Mouse (Mus musculus) gastrocnemius, postnatal 4 days (tissue): ENCODE measurements around the gene S100a14. TPM values are rescaled to one million over a fixed set of nuclear protein-coding genes. Genes with fewer than 3 reads are reported as not detected.

Experiments
- DNase-seq, 2 experiments: peaks; one replicate each; pipeline ENCODE4 v3.0.0; 2021 to 2022; ENCODE audit warnings: low spot score in 2 of 2, mixed read lengths in 2 of 2
- total RNA-seq, 2 experiments: library from RNA; stranded (reverse); gene quantifications; 2 replicates each; pipeline ENCODE4 v1.2.3; 2021

S100a14 gene
- total RNA-seq, 2 experiments from 2014 or later = 0.64 to 1.1 TPM

GRCm38 (mm10) chr3:90515789-90516188 is 10.9 kb upstream of the S100a14 start:
- no peak for DNase-seq

GRCm38 (mm10) chr3:90517711-90518110 is 8.9 kb upstream of the S100a14 start:
- DNase-seq = no peak

GRCm38 (mm10) chr3:90525421-90525820 is 1.2 kb upstream of the S100a14 start:
- peak in 1 of 2 experiments; percentile 45 for DNase-seq

GRCm38 (mm10) chr3:90526076-90526475 is 580 bp upstream of the S100a14 start:
- DNase-seq = no peak

- no peak for DNase-seq
Observed at GRCm38 (mm10) chr3:90527291-90527873, 726 bp downstream of the S100a14 start.

GRCm38 (mm10) chr3:90531713-90532112 is 5.1 kb downstream of the S100a14 start:
- DNase-seq = no peak

GRCm38 (mm10) chr3:90535446-90535845 is 8.8 kb downstream of the S100a14 start:
- DNase-seq = no peak

GRCm38 (mm10) chr3:90537141-90537904 is 10.7 kb downstream of the S100a14 start, which contains the start of gene S100a16:
Gene S100a16, plus strand, starts transcription at chr3:90537254.
- peak; percentile 53 to 78 for DNase-seq

GRCm38 (mm10) chr3:90537905-90538296 is 11.2 kb downstream of the S100a14 start:
- DNase-seq = no peak

- no peak for DNase-seq
Observed at GRCm38 (mm10) chr3:90540904-90541303, 14.2 kb downstream of the S100a14 start.

- no peak for DNase-seq
Observed at GRCm38 (mm10) chr3:90549676-90550420, 23.2 kb downstream of the S100a14 start.

GRCm38 (mm10) chr3:90550421-90550790 is 23.8 kb downstream of the S100a14 start:
- DNase-seq = no peak

GRCm38 (mm10) chr3:90552231-90552630 is 25.6 kb downstream of the S100a14 start:
- DNase-seq = no peak

GRCm38 (mm10) chr3:90555954-90556353 is 29.3 kb downstream of the S100a14 start:
- peak in 1 of 2 experiments; percentile 48 for DNase-seq

- no peak for DNase-seq
Observed at GRCm38 (mm10) chr3:90560008-90560628, 33.5 kb downstream of the S100a14 start, which contains the start of gene S100a3. Gene S100a3, plus strand, starts transcription at chr3:90560578.

- no peak for DNase-seq
Observed at GRCm38 (mm10) chr3:90574691-90575090, 48.0 kb downstream of the S100a14 start.

- DNase-seq = no peak
Observed at GRCm38 (mm10) chr3:90575320-90575719, 48.7 kb downstream of the S100a14 start.

GRCm38 (mm10) chr3:90576351-90577001 is 49.8 kb downstream of the S100a14 start:
- DNase-seq = no peak
